Mouse (Mus musculus): Measurements from ENCODE around the gene Lbh. TPM values are rescaled to one million over a fixed set of nuclear protein-coding genes. Genes with fewer than 3 reads are reported as not detected.

Lbh gene
- total RNA-seq, 2 experiments from 2014 or later, result 37.0 to 37.3 TPM

DNA sequence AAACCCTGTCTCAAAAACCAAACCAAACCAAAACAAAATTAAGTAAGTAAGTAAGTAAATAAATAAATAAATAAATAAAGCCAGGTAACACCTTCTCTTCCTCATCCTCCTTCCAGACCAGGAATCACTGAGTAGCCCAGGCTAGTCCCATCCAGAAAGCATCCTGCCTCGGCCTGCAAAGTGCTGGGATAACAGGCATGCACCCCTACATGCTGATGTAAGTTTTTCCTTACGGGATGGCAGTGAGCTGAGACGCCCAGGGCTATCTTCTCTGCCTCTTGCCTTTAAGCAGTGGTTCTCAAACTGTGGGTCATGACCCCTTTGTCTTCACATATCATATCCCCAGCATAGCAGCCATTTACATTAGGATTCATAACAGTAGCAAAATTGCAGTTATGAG, 9.5 kb upstream of the Lbh start:
- intact Hi-C loops (cut with DNase I), result no loop called here
- DNase-seq (ENCODE audit: low spot score in 2 of 2), result no peak

DNA sequence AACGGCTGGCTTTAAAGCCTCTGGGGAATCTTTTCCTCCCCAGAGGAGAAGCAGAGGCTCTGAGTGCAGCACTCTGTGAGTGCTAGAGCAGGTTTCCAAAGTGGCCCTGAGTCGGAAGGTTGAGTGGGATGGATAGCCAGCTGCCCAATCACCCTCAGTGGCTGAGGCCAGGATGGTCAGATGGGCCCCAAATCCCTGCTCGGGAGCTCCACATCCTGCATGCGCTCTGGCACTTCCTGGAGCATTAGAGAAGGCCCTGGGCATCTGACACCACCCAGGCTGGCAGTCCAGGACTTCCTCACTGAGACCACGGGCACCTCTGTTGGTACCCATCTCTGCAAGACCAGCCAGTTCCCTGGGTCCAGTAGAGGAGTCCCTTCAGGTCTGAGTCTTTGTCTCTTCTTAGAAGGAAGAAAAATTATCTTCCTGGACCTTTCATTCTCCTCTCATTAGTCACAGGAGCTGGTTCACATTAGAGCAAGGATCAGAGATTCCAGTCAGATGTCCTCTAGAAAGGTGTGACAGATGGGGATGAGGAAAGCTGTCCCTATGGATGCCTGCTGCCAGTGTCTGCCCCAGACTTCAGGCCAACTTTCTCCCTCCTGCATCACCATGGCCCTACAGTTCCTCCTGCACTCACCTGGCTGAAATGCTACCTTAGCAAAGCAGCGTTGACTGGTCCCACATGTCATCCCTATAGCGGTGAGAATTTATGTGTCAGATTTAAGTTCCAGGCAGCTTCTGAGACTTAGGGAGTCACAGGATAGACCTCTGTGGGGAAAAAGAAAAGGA, 8.8 kb upstream of the Lbh start:
- intact Hi-C loops (cut with DNase I), result no loop called here
- no peak for DNase-seq (ENCODE audit: low spot score in 2 of 2)

DNA sequence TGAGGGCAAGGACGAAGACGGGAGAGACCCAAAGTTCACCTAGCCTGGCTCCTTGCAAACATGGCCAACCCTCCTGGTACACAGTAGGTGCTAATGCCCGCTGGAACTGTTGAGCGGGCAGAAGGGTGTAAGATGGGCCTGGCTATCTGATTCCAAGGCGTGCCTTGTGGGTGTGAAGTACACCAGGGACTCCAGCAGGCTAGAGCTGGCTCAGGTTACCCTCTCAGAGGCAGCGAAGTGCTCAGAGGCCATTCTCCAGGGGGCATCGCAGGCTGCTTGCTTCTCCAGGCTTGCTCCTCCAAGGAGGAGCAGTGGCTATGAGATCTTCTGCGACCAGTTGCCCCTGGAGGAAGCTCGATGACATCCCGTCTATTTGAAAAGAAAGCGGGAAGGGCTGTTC, 6.8 kb upstream of the Lbh start:
- intact Hi-C loops (cut with DNase I), result no loop called here
- no peak for DNase-seq (ENCODE audit: low spot score in 2 of 2)

DNA sequence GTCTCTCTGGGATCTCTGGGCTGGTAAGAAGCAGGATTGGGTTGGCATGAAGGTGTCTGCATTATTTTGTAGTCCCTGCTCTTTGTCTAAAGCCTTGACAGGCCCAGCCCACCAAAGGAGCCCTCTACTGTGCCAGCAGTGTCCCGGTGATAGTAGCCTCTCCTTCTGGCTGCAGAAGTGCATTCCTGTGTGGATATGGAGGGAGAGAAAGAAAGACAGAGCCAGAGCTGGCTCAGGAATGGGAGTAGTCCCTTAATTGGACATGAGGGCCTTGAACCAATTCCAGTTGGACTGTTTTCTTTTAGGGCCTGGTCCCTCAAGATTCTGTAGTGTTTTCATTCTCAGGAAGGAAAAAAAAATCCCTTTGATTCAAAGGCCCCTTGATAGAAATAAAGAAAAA, 6.4 kb upstream of the Lbh start:
- DNase-seq (ENCODE audit: low spot score in 2 of 2), result no peak
- intact Hi-C loops (cut with DNase I), result no loop called here

DNA sequence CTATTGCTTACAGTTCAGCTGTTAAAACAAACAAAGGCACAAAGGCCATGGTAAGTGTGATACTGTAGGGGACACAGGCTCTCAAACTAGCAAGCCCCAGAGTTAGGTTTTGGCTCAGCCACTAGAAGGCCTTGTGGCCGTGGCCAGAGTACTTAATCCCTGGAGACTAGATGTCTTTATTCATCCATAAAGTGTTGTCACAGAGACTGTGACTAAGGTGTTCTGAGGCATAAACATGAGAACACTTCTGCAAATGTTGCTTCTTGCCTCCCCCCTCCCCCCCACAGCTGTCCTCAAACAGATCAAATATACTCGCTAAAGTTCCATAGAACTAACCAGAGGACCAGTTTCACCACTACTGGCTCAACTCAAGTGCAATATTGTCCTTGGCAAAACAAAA, 4.0 kb upstream of the Lbh start:
- intact Hi-C loops (cut with DNase I), result no loop called here
- DNase-seq (ENCODE audit: low spot score in 2 of 2), result no peak

DNA sequence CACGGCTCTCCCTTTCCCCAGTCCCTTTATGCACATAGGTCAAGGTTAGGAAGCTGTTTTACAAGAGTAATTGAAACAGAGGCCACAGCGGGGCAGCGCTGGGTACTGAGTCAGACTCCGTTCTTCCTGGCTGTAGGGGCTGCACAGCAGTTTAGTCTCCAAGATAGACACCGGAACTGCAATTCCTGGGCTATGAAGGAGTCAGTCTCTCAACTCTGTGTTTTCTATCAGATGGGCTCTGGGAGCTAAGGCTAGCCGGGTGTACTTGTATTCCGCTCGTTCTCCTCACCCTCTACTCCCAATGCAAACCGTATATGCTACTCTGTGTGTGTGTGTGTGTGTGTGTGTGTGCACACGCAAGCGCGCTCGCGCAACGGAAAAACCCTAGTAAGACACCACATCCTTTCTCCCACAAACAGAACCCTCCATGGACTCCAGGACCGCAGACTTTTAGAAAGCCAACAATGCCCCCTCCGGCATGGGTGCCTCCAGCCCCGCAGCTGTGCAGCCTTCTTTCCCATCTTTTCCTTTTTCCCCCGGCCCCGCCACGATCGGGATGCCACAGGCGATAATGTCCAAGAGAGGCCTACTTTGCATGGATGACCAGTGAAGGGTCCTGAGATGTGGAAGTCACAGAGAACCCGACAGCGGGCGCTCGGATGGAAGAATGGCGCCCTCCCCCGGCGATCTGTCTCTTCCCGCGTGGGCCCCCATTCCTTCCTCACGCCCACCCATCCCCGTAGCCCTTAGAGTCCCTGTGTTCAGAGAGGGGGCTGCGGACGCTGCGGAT, 669 bp upstream of the Lbh start:
- peak; percentile 61 for DNase-seq (ENCODE audit: low spot score in 2 of 2)
- intact Hi-C loops (cut with DNase I), result loop anchor here (5.0 kb wide), 2 partner anchors 60 to 90 kb away; no protein-coding TSS in a partner anchor

DNA sequence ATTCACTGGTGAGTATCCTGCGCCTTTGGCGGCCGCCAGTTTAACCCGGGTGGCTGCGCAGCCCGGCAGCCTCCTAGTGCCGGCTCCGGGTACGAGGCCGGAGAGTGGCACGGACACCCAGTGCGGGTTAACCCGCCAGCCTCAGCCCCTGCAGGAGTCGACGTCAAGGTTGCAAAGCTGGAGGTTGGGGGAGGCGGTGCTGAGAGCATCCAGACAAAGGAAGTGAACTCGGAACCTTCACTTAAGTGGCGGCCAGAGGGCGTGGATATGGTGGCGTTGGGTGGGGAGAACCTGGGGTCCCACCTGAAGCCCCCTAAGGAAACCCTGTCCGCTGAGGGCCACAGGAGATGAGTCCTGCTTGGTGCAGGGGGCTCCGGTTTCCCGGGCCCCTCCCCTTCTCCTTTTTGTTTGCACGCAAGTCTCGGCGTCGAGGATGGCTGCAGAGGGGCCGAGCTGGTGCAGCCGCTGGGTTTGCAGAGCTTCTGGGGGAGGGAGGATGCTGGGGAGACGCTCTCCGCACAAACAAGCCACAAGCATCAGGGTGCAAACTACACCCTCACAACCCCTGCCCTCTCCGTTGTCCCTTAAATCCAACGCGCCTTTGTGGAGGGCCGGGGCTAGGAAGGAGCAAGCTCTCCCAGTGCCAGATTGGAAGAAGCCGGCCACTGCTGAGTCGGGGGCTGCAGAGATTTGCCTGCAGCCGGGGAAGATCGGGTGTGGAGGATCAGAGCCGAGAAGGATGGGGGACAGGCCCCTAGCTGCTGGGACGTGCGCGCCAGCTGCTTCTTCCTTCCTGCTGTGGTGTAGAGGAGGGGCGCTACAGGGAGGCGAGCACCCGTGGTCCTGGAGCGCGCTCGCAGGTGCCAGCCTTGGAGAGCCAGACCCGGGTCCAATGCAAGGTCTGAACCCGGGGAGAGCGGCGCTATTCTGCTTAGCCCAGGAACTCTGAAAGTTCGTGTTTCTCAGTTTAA, 751 bp downstream of the Lbh start:
- intact Hi-C loops (cut with DNase I), result loop anchor here (5.0 kb wide), 2 partner anchors 62 to 88 kb away; no protein-coding TSS in a partner anchor

DNA sequence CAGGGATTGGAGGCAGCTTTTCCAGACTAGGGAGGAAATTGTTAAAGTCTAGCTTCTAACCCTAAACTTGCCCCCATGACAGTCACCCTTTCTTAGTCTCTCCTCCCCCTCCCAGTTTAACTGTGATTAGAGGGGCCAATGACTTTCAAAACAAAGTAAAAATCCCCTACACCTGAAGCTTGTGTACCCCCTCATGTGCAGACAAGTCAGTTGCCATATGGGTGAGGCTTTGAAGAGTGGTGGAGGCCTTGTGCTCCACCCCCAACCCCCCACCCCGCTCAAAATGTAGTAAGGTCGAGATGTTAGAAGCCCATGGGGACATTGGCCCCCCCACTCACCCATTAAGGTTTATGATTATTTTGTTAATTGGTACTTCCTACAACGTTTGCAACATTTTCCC, 1.5 kb downstream of the Lbh start:
- intact Hi-C loops (cut with DNase I), result loop anchor here (5.0 kb wide), 2 partner anchors 62 to 88 kb away; no protein-coding TSS in a partner anchor

More for the DNA sequence above, 751 bp downstream of the Lbh start:
- peak; percentile 28 to 33 for DNase-seq (ENCODE audit: low spot score in 2 of 2)

DNA sequence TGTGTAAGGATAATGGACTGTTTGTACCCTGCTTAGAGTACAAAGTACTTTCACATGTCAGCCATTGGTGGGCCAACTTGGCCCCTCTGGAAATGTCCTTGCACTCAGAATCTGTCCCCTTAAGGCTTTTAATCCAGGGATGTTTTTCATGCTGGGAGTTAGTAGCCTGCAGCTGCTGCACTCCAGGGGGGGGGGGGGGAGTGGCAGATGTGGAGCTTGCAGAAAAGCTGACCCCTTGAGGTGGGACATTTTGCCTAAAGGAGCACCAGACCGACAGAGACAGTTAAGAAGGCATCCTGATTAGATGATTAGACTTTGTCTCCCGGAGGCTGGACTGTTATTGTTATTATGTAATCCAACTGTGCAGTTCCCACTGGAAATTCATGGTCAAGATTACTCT, 2.3 kb downstream of the Lbh start:
- intact Hi-C loops (cut with DNase I), result no loop called here
- no peak for DNase-seq (ENCODE audit: low spot score in 2 of 2)

More for the DNA sequence above, 1.5 kb downstream of the Lbh start:
- no peak for DNase-seq (ENCODE audit: low spot score in 2 of 2)

DNA sequence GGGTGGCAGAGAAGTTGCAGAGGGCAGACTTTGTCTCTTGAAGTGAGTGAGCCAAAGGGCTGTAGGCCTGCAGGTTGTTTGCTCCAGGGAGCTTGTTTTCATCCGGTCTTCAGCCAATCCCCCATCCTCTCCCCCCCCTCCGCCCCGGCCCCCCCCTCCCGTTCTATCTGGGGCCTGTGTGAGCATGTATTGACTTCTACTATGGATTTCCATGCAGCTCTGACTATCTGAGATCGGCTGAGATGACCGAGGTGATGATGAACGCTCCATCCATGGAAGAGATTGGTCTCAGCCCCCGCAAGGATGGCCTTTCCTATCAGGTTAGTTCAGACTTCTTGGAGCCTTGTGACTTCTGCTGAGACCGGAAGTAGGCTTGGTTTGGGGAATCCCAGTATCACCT, 2.9 kb downstream of the Lbh start:
- no peak for DNase-seq (ENCODE audit: low spot score in 2 of 2)
- intact Hi-C loops (cut with DNase I), result no loop called here

DNA sequence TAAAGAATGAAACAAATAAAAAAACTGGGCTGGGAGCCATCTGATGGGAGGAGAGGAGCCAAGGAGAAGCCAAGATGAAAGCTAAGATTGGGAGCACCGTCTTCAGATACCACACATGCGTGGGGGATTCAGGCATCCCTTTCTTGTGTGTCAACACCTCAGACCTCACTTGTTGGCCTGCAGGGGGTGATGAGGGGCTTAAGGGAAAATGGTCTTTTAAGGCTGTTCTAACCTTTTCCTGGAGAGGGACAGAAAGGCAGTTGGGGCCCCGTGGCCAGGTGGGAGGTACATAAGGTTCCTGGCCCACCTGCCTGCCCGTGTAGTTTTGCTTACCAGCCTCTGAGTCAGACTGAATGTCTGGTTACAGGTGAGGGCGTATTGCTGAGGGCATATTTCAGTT, 4.1 kb downstream of the Lbh start:
- DNase-seq (ENCODE audit: low spot score in 2 of 2), result no peak
- intact Hi-C loops (cut with DNase I), result no loop called here

DNA sequence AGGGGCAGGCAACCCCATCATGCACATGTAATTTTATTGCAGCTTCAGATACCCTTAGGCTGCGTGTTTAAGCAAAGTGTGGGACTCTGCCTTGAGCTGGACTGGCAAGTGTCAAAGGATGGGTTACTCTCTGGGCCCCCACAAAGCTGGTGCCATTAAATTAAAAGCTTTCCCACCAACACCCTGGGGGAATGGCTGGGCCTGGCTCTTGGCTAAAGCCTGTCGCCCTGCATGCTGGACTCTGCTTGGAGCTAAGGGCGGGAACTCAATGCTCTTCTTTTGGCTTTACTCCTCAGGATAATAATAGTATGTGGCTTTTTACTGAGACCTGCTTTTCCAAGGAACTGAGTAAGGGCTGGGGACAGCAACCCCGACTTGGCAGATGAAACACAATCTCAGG, 5.2 kb downstream of the Lbh start:
- DNase-seq (ENCODE audit: low spot score in 2 of 2), result no peak
- intact Hi-C loops (cut with DNase I), result no loop called here

DNA sequence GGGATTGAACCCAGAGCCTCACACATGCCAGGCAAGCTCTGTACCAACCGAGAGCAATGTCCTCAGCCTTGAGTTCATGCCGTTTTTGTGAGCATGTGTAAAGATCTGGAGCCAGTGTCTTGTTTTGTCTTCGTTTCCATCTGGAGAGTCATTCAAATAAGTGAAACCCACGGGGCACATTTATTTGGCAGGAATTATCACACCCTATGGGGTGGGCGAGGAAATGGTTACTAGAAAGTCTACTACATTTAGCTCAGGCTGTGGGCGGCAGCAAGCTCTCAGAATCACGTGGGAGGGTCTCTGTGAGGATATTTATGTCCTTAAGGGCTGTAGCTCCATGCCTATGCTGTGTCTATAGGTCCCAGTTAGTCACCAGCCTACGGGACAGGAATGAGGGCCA, 6.2 kb downstream of the Lbh start:
- intact Hi-C loops (cut with DNase I), result loop anchor here (1.0 to 2.0 kb wide), 2 partner anchors 46 to 151 kb away; no protein-coding TSS in a partner anchor
- DNase-seq (ENCODE audit: low spot score in 2 of 2), result peak; percentile 62 to 96

DNA sequence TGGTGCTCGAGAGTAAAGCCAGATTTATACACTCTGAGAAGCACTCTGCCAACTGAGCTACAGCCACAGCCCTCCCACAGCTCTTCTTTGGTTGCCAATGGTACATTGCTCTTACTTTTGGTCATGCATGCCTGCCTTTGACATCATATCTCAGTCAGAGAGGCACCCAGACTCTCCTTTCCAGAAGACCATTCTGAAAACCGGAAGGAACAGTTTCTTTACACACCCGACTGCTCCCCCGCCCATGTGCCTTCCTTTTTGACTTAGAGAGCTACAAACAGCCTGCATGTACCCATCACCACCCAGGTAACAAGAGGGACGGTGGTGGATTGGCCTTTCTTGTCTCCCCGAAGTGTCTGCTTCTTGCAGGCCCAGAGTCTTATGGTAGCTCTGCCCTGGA, 7.0 kb downstream of the Lbh start:
- intact Hi-C loops (cut with DNase I), result loop anchor here (2.0 kb wide), 1 partner anchor 150 kb away; no protein-coding TSS in a partner anchor
- peak in 1 of 2 experiments; percentile 36 for DNase-seq (ENCODE audit: low spot score in 2 of 2)

DNA sequence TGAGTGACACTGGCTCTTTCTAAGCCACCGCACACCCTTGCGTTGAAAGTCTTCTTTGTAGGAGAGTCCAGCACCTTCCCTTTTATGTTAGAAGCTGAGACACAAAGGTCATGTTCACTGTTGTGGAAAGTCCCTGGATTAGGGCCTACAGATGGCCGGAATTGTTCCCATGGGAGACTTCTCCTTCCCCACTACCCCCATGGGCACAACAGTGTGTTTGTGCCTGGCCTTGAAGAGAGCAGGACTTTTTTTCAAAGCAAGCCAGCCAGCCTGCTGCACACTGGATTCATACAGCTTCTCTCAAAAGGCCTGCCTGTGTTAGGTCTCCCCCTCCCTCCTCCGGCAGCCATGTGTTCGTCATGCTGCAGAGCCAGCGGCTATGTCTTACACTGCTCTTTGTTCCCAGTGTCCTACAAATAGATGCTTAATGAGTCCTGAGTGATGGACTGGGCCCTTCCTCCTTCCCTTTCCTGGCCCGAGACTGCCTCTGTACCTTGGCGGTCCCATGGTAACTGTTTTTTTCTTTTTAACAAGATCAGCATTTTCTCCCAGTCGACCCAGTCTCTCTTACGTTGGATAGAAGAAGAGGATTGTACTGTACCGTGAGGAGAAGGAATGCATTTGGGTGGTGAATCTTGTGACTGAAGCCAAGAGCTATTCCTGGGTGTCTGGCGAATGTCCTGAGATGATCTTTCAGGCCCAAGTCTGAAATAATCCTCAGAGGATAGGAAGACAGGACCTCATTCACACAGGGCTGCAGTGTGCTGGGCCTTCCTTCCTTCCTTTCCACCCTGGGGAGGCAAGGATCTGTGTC, 7.9 kb downstream of the Lbh start:
- intact Hi-C loops (cut with DNase I), result loop anchor here (2.0 kb wide), 1 partner anchor 149 kb away; no protein-coding TSS in a partner anchor
- DNase-seq (ENCODE audit: low spot score in 2 of 2), result peak; percentile 62 to 82

DNA sequence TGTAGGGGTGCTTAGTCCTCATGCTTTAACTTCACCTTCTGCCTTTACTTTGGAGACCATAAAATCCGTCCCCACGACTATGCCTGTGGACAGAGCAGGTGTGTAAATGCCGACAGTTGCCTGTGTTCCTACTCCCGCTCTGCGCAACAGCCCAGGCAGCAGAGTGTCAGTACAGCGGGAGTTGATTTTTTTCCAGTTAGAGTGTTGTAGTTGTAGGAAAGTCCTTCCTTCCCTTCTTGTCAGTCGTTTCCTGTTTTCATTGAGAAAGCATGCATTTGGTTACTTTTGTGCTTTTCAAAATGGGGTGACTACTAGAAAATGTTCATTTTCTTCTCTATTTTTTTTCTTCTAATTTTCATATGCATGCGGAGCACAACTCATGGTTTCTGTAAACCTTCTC, 8.9 kb downstream of the Lbh start:
- no peak for DNase-seq (ENCODE audit: low spot score in 2 of 2)
- intact Hi-C loops (cut with DNase I), result no loop called here

DNA sequence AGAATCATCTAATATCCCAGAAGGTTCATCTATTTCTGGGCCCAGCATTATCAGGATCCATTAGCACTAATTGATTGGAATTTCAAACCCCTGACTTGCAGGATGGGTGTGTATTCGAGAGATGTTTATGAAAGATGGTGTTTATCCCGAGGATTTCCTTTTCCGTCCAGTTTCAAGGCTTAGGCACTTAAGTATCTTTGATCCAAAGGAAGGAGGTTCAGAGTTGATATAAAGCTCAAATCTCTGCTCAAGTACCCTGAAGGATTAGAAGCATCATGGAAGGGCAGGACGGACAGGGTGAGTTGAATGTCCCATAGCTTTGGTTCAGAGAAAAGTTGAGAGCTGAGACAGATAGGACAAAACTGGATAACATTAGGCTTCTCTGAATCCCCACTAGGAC, 15.0 kb downstream of the Lbh start:
- no peak for DNase-seq (ENCODE audit: low spot score in 2 of 2)
- intact Hi-C loops (cut with DNase I), result no loop called here

DNA sequence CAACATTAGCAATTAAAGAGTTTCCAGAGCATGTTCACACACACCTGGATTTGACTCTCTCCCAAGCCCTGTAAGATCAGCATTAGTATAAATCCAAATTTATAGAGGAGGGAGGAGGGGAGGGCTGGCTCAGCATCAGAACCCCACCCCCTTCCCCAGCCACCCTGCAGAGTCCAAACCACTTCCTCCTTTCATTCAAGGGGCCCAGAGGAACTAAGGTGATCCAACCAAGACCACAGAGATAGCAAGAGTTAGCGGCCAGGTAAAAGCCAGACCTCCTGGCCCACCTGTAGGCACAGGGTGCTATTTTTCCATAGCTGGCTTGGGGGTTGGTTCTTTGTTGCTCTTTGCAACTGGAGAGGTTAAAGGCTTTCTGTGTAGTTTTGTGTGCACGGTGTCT, 16.0 kb downstream of the Lbh start:
- no peak for DNase-seq (ENCODE audit: low spot score in 2 of 2)
- intact Hi-C loops (cut with DNase I), result no loop called here

DNA sequence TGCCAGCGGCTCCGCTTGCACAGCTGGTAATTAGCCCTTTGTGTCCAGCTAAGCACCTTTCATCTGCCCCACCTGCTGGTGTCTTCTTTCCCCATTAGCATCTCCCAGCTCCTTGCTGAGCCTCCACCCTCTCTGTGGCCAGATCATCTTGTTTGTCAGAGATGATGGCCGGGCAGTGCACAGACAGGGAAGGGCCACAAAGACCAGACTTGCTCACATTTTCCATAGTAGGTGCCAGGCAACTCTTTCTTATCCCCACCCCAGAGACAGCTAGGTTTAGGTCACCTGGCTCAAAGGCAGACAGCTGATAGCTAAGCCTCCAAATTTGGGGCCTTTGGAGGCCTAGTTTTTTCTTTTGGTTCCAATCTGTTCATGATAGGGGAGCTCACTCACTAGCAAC, 16.5 kb downstream of the Lbh start:
- no peak for DNase-seq (ENCODE audit: low spot score in 2 of 2)
- intact Hi-C loops (cut with DNase I), result no loop called here
